Mouse (Mus musculus) thymus, postnatal 0 days (tissue): ENCODE measurements around the gene Dock9. TPM values are rescaled to one million over a fixed set of nuclear protein-coding genes. Genes with fewer than 3 reads are reported as not detected.
"Not testable (repeated sequence)": the region's sequence is repeated elsewhere in the genome, so short reads cannot be mapped to it uniquely, and the experiment has no call there.

Experiments
- DNase-seq: peaks from one replicate; pipeline ENCODE4 v3.0.0-alpha.2; 2015; ENCODE audit warnings: low spot score
- polyA plus RNA-seq: library from polyadenylated mRNA; unstranded; fragments of >200 nt; fragmentation: Nextera tagmentation; extraction: Ambion mirVana; gene quantifications from 2 replicates; pipeline ENCODE4 v1.2.1, GENCODE M21; 2015

The Dock9 gene
- polyA plus RNA-seq, 1 experiment from 2014 or later: 4.9 TPM

DNA sequence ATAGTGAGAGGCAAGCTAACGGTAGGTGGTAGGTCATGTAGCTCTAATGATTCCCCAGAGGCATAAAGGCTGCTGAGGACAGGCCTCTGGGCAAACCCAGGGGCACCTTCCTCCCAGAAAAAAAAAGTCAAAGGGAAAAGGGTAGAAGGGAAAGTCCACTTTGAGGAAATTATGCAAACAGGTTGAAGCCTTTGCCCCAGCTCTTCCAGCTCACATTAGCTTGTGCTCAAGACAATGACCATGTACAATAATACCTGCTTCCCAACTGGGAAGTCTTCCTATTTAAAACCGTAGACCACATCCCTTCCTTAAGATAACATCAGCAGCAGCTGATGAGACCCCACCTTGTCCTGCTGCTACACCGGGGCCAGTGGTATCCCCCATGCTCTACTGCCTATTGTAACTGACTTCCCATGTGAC lies 91.1 kb downstream of the Dock9 start:
- no peak for DNase-seq

DNA sequence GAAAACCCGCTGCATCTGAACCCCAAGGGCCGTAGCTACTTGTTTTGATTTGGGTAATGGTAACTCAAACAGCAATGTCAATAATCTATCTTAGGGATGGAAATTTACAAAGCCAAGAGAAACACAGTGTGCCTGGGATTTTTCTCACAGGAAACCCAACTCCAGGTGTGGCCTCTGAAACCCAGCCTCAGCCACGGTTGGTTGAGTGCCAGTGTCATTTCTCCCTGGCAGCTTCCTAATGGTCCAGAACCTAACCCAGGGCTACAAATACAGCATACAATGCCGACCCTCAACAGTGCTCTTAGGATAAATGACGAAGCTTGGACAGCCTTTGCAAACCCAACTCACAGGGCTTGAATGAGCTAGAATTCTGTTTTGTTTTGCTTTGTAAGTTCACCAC lies 92.0 kb downstream of the Dock9 start:
- no peak for DNase-seq

GRCm38 (mm10) chr14:121702534-121702933 lies 95.1 kb downstream of the Dock9 start:
- no peak for DNase-seq

- no peak for DNase-seq
These were observed 97.6 kb downstream of the Dock9 start for GRCm38 (mm10) chr14:121700013-121700412.

- DNase-seq: no peak
These were observed 99.1 kb downstream of the Dock9 start for GRCm38 (mm10) chr14:121698620-121698950.

DNA sequence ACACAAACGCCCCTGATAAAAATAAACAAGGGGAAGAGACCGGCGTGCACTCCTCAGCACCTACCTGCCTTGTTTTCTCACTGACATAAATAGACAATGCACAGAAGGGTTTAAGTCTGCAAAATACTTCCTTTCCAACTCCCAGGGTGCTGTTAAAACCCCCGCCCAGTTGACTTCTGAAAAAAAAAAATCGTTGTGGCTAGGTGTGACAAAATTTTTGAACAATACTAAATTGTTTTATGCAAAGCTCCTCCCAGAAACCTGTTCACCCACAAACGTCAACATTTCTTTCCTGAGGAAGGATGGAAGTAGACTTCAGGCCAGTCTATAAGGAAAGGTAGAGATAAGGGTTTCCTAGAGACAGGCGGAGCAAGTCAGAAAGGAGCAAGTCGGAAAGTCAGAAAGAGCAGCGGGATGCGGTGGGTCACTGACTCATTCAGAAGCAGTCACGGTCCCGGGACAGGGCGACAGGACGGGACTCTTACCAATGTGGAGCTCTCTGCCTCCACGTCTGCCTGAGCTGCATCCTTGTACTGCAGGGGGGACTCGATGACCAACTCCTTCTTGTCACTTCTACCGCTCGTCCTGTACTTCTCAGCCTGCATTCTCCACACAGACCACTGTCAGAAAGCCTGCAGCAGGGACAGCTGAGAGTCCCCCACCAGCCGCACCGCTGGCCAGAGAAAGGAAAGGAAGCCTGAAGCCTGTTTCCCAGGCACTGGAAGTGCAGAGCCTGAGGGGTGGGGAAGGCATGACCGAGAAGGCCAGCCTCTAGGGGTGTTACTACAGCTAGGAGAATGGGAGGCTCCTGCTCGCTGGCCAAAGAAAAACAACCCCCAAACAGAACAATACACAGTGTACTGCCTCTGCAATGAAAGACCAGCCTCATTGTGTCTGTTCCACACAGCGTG lies 99.7 kb downstream of the Dock9 start:
- DNase-seq: no peak

DNA sequence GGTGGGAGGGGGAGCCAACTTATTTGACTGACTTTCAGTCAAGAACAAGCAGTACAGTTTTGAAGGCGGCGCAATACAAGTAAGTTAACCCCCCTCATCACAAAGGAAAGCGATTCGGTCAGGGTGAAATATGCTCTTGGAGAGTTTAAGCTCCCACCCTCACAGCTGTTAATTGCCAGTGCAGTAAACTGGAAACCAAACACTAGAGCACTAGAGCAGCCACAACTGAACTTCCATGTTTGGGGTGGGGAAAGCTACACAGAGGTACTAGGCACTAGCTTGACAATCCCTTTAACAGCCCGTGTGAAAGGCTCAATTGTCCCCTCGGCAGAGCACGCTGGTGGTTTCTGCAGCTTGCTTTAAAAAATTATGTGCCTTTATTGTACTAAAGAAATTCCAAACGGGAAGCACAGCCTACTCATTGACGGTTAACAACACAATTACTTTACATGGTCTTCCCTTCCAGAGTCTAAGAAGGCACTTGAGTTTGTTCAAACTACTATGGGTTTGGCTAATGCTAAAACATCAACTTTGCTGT lies 100.4 kb downstream of the Dock9 start:
- DNase-seq: no peak

- no peak for DNase-seq
These were observed 101.1 kb downstream of the Dock9 start for GRCm38 (mm10) chr14:121696429-121697118.

- DNase-seq: no peak
These were observed 102.9 kb downstream of the Dock9 start for GRCm38 (mm10) chr14:121694706-121695105.

GRCm38 (mm10) chr14:121693991-121694594 lies 103.5 kb downstream of the Dock9 start:
- no peak for DNase-seq

DNA sequence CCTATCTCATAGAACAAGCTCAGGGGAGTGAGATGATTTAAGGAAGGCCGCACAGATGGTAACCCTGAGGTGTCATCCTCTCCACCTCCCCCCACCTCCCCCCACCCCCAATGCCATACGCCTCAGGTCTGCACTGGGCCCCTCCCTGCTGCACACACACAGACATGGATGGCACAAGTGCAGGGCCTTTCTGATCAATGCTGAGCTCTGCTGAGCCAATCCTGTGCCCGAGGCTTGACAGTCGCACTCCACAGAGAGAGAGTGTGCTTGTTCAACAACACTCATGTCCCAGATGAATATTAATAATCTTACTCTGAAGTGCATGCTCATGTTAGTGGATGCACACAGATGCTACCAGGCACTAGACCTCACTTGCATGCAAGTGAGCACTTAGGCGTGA lies 108.0 kb downstream of the Dock9 start:
- DNase-seq: not testable (repeated sequence)

DNA sequence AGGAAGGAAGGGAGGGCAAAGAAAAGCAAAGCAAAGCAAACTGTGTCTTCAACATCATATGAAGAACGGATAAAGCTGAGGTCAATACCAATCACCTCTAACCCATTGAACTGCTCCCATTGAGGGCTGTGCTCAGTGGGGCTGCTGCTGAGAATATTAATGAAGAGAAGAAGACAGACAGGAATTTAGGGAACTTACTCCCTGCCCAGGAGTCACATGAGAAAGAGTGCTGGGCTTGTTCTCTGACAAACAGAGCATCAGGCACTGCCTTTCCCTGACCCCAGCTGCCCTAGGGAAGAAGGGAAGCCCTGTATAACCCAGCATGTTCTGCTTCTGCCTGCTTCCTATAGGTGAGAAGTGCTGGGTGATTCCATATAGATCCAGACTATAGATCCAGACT lies 109.5 kb downstream of the Dock9 start:
- DNase-seq: no peak

DNA sequence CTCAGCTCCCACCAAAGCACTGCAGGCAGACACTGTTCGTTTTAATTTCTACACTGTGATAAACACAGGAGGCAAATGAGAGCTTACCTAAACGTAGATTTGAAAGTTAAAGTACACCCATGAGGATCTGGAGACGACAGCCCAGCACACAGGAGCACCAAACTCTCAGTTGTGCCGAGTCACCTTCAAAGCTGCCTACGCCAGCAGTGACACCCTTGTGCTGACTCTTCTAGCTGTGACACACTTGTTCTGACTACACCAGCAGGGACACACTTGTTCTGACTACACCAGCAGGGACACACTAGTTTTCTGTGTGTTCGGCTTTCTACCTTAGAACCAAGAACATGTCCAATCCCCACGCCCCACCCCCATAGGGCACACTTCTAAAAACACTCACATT lies 110.4 kb downstream of the Dock9 start:
- DNase-seq: no peak

- DNase-seq: no peak
These were observed 118.7 kb downstream of the Dock9 start for GRCm38 (mm10) chr14:121678913-121679312.

DNA sequence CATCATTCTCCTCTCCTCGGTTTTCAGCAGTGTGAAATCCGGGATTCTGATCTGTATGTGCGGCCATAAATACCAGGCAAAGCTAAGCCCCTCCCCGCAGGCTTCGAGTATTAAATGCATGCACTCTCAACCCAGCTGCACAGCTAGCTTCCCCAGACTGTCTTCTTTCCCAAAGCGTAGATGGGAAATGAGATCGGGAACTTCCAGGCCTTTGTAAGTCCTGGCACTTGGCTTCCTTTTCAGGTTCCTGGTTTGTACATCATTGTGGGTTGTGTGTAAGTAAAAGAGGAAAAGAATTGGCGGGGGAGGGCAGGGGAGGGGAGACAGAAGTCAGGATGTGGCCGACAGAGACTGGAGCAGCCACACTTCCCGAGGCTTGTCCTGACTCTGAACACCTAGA lies 119.2 kb downstream of the Dock9 start:
- DNase-seq: no peak

- DNase-seq: no peak
These were observed 120.9 kb downstream of the Dock9 start for GRCm38 (mm10) chr14:121676596-121677330.

DNA sequence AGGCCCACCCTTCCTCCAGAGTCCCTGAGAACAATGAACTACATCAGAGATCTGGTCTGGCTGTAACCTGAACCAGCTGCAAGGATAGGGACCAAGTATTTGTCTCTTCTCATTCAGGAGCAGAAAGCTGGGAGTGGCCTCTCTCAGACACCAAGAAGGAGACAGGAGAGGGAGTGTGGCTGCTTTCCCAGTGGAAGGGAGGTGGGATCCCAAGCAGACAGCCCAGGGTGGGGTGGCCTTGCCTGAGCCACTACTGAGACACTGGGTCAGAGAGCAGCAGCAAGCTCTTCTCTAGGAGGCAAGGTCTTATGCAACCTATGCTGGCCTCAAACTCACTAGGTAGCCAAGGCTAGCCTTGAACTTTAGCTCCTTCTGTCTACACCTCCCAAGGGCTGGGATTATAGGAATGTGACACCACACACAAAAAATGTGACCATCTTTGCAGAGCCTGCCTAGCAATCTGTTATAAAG lies 121.5 kb downstream of the Dock9 start:
- no peak for DNase-seq

DNA sequence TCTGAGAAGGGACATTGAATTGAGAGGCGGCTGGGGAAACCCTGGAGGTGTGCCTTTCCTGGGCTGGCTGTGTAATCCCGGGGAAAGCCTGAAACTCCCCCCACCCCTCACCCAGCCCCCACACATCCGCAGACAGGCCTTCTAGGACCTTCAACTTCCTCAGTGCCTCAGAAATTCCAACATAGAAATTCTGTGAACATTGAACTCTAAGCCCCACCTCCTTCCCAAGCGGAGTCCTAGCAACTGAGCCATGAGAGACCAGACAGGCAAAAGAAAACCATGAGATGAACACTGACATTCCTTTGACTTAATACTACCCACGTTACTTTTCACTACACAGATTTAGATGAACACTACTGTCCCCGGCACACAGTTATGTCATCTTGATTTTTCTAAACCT lies 122.1 kb downstream of the Dock9 start:
- DNase-seq: no peak

- DNase-seq: no peak
These were observed 122.5 kb downstream of the Dock9 start for GRCm38 (mm10) chr14:121675146-121675545.

GRCm38 (mm10) chr14:121670016-121670415 lies 127.6 kb downstream of the Dock9 start:
- no peak for DNase-seq

GRCm38 (mm10) chr14:121666641-121667274 lies 130.9 kb downstream of the Dock9 start:
- no peak for DNase-seq
